Mouse (Mus musculus) kidney, postnatal 0 days (tissue): ENCODE data around the gene Peak1. TPM values are rescaled to one million over a fixed set of nuclear protein-coding genes. Genes with fewer than 3 reads are reported as not detected.
A peak's percentile ranks its signal among the peaks of the same experiment; 100 is the strongest.

Experiments used
- ATAC-seq: fragments of 200-750 bp; cut with Nextera tagmentation; replicated peaks from 2 replicates; pipeline ENCODE4 v1.8.0; 2017; ENCODE audit warnings: low read depth, moderate number of reproducible peaks, moderate TSS enrichment, moderate library complexity; ENCODE audit not compliant: low FRiP score
- DNase-seq: peaks from one replicate; pipeline ENCODE4 v3.0.0-alpha.2; 2016; ENCODE audit warnings: low spot score
- H3K27ac ChIP-seq: fragments of 300-500 bp; sonication (generic); 2 replicates; pipeline ENCODE4 v1.5.1; 2014; ENCODE audit warnings: mild to moderate bottlenecking
- H3K27me3 ChIP-seq: fragments of 300-500 bp; sonication (generic); 2 replicates; pipeline ENCODE4 v1.6.1; 2014; ENCODE audit warnings: low read length, mixed read lengths; ENCODE audit not compliant: insufficient read depth
- H3K36me3 ChIP-seq: fragments of 300-500 bp; sonication (generic); 2 replicates; pipeline ENCODE4 v1.6.1; 2014; ENCODE audit warnings: low read length, mixed read lengths; ENCODE audit not compliant: insufficient read depth
- H3K4me1 ChIP-seq: fragments of 300-500 bp; sonication (generic); replicated peaks from 2 replicates; pipeline ENCODE4 v1.6.1; 2014; ENCODE audit warnings: antibody characterized with exemption, low read length, mixed read lengths; ENCODE audit not compliant: insufficient read depth
- H3K4me2 ChIP-seq: fragments of 300-500 bp; sonication (generic); 2 replicates; pipeline ENCODE4 v1.6.1; 2014; ENCODE audit warnings: mild to moderate bottlenecking, low read length, moderate library complexity, mixed read lengths
- H3K4me3 ChIP-seq: fragments of 300-500 bp; sonication (generic); replicated peaks from 2 replicates; pipeline ENCODE4 v1.5.1; 2014; ENCODE audit warnings: low read depth, low read length
- H3K9ac ChIP-seq: fragments of 300-500 bp; sonication (generic); 2 replicates; pipeline ENCODE4 v1.6.1; 2014; ENCODE audit warnings: low read depth, low read length
- H3K9me3 ChIP-seq: fragments of 300-500 bp; sonication (generic); replicated peaks from 2 replicates; pipeline ENCODE4 v1.6.1; 2016; ENCODE audit warnings: low read length, inconsistent platforms, mixed read lengths
- CTCF ChIP-seq: IDR thresholded peaks from 2 replicates; pipeline ENCODE4 v1.5.1; 2016; ENCODE audit warnings: antibody characterized with exemption, low read depth, mild to moderate bottlenecking, moderate library complexity
- WGBS: fragments of 180-500 bp; shearing (Covaris S2); extraction: QIAGEN DNeasy Blood & Tissue Kit; methylation state at CpG from one replicate; pipeline ENCODE4 v1.1.7; 2014; 5-methylcytosine and 5-hydroxymethylcytosine counted together
- polyA plus RNA-seq: library from polyadenylated mRNA; unstranded; fragments of >200 nt; fragmentation: Nextera tagmentation; extraction: Ambion mirVana; gene quantifications from 2 replicates; pipeline ENCODE4 v1.2.1, GENCODE M21; 2015

The Peak1 gene
- polyA plus RNA-seq, 1 experiment from 2014 or later = 12.2 TPM

DNA sequence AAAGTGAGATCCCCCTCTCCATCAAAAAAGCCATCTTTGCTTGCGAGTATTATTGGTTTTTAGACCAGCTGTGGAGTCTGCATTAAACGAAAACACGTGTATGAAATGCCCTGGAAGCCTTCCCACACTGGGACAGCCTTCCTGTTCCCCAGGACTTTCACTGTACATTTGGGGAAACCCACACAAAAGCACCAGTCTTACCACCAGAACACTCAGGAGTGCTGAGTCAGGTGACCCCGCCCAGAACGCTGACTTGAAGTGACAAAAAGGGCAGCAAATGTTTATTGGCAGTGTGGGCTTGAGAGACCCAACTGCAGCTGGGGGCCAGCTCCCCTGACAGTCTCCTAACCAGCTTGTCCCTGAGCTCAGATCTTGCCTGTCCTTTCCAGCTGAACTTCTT, 251.7 kb downstream of the Peak1 start:
- H3K36me3 ChIP-seq = no peaks in the 10 kb centered on the region
- TF ChIP-seq CTCF = no peak
- no peaks in the 10 kb centered on the region for H3K9me3 ChIP-seq
- H3K27me3 ChIP-seq = no peaks in the 10 kb centered on the region
- WGBS = 50% methylated on average over 5 of the region's 5 CpGs
- H3K4me2 ChIP-seq = no peak overlapping the region
- DNase-seq = no peak
- H3K27ac ChIP-seq = no peak overlapping the region
- H3K9ac ChIP-seq = no peak overlapping the region
- no peak for ATAC-seq
- H3K4me1 ChIP-seq = no peaks in the 10 kb centered on the region
- no peak overlapping the region for H3K4me3 ChIP-seq

DNA sequence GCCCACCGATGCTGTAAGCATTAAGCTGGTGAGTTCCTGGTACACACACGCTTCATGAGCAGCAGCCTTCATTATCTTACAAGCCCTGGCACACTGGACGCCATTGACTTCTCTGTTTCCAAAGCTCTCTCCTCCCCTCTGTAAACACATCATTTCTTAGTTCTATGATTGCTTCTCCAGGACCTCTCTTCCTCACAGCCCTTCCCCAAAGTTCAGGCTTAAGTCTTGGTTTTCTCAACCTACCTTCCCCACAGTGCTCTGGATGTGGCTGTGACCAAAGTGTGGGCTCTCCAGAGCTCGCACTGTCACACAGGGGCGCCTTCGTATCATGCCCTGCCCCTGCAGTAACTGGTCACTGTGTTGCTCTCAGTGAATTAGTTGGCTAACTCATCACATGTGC, 252.5 kb downstream of the Peak1 start, which contains the start of gene Tspan3:
Gene Tspan3 (minus strand): TSS at position 101 of the 400 bp plus-strand sequence.
- Histone ChIP-seq H3K27me3 (no peaks in the 10 kb centered on the region), H3K4me3 (no peak within 1 kb of the TSS), H3K36me3 (no peaks in the 10 kb centered on the region), H3K27ac (no peak within 1 kb of the TSS), H3K9me3 (no peaks in the 10 kb centered on the region), H3K4me1 (no peaks in the 10 kb centered on the region), H3K4me2 (no peak within 1 kb of the TSS), H3K9ac (no peak within 1 kb of the TSS)
- TF ChIP-seq CTCF = no peak
- ATAC-seq = no peak
- WGBS = 91% methylated on average over 6 of the region's 6 CpGs
- DNase-seq = no peak

DNA sequence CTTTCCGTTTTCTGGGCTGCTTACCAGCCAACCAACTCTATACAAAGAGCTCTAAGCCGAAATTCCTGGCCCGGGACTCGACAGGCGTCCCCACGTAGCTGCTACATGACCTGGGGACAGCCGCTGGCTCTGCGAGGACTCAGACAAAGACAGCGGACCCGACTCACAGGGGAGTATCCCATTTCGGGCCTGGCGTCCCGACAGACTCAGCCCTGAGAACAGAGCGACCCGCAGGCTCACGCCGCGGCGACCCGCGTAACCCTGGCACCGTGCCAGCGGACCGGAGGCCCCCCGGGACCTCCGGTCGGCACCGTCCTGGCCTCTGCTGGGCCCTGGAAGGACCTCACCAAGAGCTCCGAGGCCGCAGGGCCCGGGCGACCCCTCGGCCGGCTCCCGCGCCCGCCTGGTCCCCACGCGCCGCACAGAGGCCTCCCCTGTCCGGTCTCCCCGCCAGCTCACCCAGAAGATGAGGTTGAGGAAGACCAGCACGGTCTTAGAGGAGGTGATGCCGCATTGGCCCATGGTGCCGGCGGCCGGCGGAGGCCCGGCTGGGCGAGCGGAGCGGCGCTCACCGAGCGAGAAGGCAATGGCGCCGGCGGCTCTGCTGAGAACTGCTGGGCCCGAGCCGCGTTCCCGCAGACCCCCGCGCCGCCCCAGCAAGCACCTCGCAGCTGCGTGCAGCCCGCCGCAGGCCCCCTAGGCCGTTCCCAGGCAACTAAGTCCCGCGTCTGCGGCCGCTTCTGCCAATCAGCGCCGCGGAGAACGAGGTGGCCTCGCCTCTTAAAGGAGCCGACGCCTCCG, 257.3 kb downstream of the Peak1 start:
- H3K9ac ChIP-seq = peak overlapping the region; percentile 94
- DNase-seq = peak; percentile 96
- ATAC-seq = peak; percentile 96
- no peaks in the 10 kb centered on the region for H3K27me3 ChIP-seq
- no peaks in the 10 kb centered on the region for H3K36me3 ChIP-seq
- H3K4me2 ChIP-seq = peak overlapping the region; percentile 59
- H3K9me3 ChIP-seq = no peaks in the 10 kb centered on the region
- WGBS = under 1% methylated on average over 77 of the region's 82 CpGs
- H3K4me3 ChIP-seq = peak overlapping the region; percentile 93
- H3K4me1 ChIP-seq = peaks cover 13% of the 10 kb centered on the region; the same call in 1 of the 2 replicates
- no peak for TF ChIP-seq CTCF
- H3K27ac ChIP-seq = peak overlapping the region; percentile 86

DNA sequence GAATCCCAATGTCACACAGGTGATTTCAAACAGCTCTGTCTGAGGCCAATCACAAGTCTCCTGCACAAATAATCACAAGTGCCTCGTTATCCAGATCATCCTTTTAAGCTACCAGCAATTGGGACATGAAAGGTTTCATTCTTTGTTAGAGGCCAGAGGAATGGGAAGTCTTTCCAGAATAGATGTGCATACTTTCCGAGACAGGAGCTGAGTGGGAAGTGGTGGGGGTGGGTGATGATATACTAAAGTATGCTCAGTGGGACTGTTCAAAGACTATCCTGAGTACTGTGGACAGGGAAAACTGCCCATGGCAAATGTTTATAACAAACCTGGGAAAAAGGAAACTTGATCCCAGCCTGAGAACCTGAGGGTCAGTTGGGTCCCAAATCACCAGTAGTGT, 258.4 kb downstream of the Peak1 start:
- no peak overlapping the region for H3K27ac ChIP-seq
- H3K27me3 ChIP-seq = no peaks in the 10 kb centered on the region
- H3K4me2 ChIP-seq = peak overlapping the region; percentile 59
- H3K36me3 ChIP-seq = no peaks in the 10 kb centered on the region
- H3K4me3 ChIP-seq = peak overlapping the region; percentile 93; the same call in 1 of the 2 replicates
- DNase-seq = no peak
- peaks cover 13% of the 10 kb centered on the region; the same call in 1 of the 2 replicates for H3K4me1 ChIP-seq
- WGBS = 8% methylated on average over 2 of the region's 2 CpGs
- H3K9me3 ChIP-seq = no peaks in the 10 kb centered on the region
- no peak for TF ChIP-seq CTCF
- ATAC-seq = no peak
- H3K9ac ChIP-seq = 0 out of 2 replicates have a peak overlapping the region, but pooled peaks have one; percentile 94

DNA sequence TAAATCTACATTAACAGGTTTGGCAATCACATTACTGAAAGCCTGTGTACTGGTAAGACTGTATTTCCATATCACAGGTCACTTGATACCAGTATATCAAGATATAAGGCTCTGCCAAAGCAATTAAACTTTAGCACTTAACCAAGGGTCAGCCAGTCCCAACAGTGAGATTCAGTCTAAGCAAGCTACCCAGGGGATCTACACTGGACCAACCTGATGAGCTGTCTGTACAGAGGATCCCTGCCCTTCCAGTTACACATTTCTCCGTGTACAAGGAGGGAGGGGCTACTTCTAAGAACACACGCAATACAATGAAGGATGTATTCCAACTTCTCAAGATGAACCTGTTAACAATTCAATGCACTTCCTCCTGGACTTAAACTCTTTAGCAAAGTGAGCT, 259.8 kb downstream of the Peak1 start:
- ATAC-seq (no peak), DNase-seq (no peak)
- Histone ChIP-seq H3K4me2 (peak overlapping the region; percentile 7; the same call in 1 of the 2 replicates), H3K27me3 (no peaks in the 10 kb centered on the region), H3K4me3 (no peak overlapping the region), H3K27ac (no peak overlapping the region), H3K9me3 (no peaks in the 10 kb centered on the region), H3K9ac (no peak overlapping the region), H3K4me1 (peaks cover 13% of the 10 kb centered on the region; the same call in 1 of the 2 replicates), H3K36me3 (no peaks in the 10 kb centered on the region)
- WGBS = 34% methylated on average over 2 of the region's 2 CpGs
- TF ChIP-seq CTCF = no peak

DNA sequence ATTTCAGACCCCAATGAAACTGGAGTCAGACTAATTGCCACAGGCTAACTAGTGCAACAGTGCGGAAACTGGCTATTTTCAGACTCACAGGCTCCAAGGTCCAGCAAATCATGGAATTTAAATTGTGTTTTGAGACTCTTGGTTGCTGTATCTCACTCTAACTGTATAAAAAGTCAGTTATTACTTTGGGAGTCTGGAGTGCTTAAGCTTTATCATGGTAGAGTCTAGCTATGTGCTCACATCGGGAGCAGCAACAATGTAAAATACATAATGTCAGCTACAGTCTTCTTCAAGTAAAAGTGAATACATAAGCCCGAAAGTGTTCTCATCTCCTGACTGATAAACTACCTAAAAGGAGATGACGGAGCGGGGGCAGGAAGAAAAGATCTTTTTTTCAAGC, 263.3 kb downstream of the Peak1 start:
- H3K4me3 ChIP-seq = no peak overlapping the region
- WGBS = 80% methylated on average over 5 of the region's 5 CpGs
- DNase-seq (no peak), ATAC-seq (no peak)
- no peaks in the 10 kb centered on the region for H3K27me3 ChIP-seq
- no peak overlapping the region for H3K9ac ChIP-seq
- H3K36me3 ChIP-seq = no peaks in the 10 kb centered on the region
- no peak for TF ChIP-seq CTCF
- no peaks in the 10 kb centered on the region for H3K9me3 ChIP-seq
- no peak overlapping the region for H3K27ac ChIP-seq
- peaks cover 12% of the 10 kb centered on the region; the same call in 1 of the 2 replicates for H3K4me1 ChIP-seq
- no peak overlapping the region for H3K4me2 ChIP-seq
